Mouse (Mus musculus) ES-Bruce4 (cell line): ENCODE measurements at regions not wholly inside any gene's neighbourhood (a gene's known extent, or its start where the extent isn't known, plus 50 kb on each side); places are given as distances from the start of the nearest gene placed in this dataset.

Experiments
- CTCF ChIP-seq: IDR thresholded peaks from one replicate; pipeline ENCODE4 v1.8.1; 2011; ENCODE audit warnings: low read depth, low read length
- EP300 ChIP-seq: IDR thresholded peaks from 2 replicates; pipeline ENCODE4 v1.6.1; 2011; ENCODE audit warnings: low read depth, low read length; ENCODE audit not compliant: insufficient read depth
- POLR2A ChIP-seq: IDR thresholded peaks from one replicate; pipeline ENCODE4 v1.8.1; 2011; ENCODE audit warnings: low read length; ENCODE audit not compliant: insufficient read depth

DNA sequence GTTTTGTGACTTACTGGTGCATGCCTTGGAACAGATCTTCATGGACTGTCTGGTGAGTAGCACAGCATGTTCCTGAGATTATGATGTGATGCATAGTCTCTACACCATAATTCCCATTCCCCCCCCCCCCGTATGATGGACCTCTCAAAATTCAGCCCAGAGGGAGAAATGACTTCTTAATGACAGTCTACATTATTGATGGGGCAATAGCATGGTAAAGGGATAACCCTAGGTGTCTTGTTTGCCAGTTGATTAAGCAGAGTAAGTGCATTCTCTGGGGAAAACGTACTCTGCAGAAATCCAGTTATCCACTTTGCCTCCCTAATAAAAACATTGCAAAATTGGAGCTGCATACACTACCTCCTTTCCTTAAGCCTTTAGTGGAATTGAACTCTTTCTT, 684.7 kb downstream of the Stpg2 start:
- TF ChIP-seq CTCF (no peak), POLR2A (no peak), EP300 (no peak)
